Mouse (Mus musculus) bone marrow macrophage, adult 2 months (primary cell): ENCODE data around the gene Pafah2.

Experiments
- CTCF ChIP-seq: IDR thresholded peaks from 2 replicates; pipeline ENCODE4 v1.5.1; 2012; ENCODE audit warnings: low read depth, mild to moderate bottlenecking, low read length, moderate library complexity
- POLR2A ChIP-seq: IDR thresholded peaks from 2 replicates; pipeline ENCODE4 v1.6.1; 2012; ENCODE audit warnings: mild to moderate bottlenecking, low read depth, low read length, borderline replicate concordance

GRCm38 (mm10) chr4:134469341-134469796, 73.2 kb downstream of the Pafah2 start:
- TF ChIP-seq POLR2A (no peak), CTCF (no peak)
